Mouse (Mus musculus): ENCODE results near the gene Bnc2. TPM values are rescaled to one million over a fixed set of nuclear protein-coding genes. Genes with fewer than 3 reads are reported as not detected.
A peak's percentile ranks its signal among the peaks of the same experiment; 100 is the strongest.

Bnc2 gene
- 0.74 and 0.83 TPM in 2 replicates for polyA plus RNA-seq (2015; fragmentation: Nextera tagmentation; extraction: Ambion mirVana)

GRCm38 (mm10) chr4:84675171-84675973 is at the start of gene Bnc2:
Gene Bnc2 (minus strand): TSS chr4:84675275.
- H3K27ac ChIP-seq = no peak within 1 kb of the TSS
- no peak for ATAC-seq (ENCODE audit: low read depth)
- peak within 1 kb of the TSS; percentile 66 for H3K4me2 ChIP-seq
- under 1% methylated on average over 66 of the region's 80 CpGs for WGBS (ENCODE audit: insufficient replicate concordance)
- no peak for DNase-seq
- H3K9ac ChIP-seq = peak within 1 kb of the TSS; percentile 33; the same call in 1 of the 2 replicates
- H3K4me3 ChIP-seq (replicated peaks) = peak within 1 kb of the TSS; percentile 53
- H3K27me3 ChIP-seq = peaks cover 80% of the 10 kb centered on the region
- no peaks in the 10 kb centered on the region for H3K9me3 ChIP-seq (replicated peaks)
- H3K4me1 ChIP-seq (replicated peaks) = no peaks in the 10 kb centered on the region
- H3K36me3 ChIP-seq = no peaks in the 10 kb centered on the region

- no peak for DNase-seq
- no peak for ATAC-seq (ENCODE audit: low read depth)
- no peaks in the 10 kb centered on the region for H3K4me1 ChIP-seq (replicated peaks)
- no peak overlapping the region for H3K4me2 ChIP-seq
- no peaks in the 10 kb centered on the region for H3K27me3 ChIP-seq
- no peak overlapping the region for H3K27ac ChIP-seq
- no peak overlapping the region for H3K4me3 ChIP-seq (replicated peaks)
- no peaks in the 10 kb centered on the region for H3K36me3 ChIP-seq
- H3K9me3 ChIP-seq (replicated peaks) = no peaks in the 10 kb centered on the region
- WGBS (ENCODE audit: insufficient replicate concordance) = 51% methylated on average over 5 of the region's 5 CpGs
- H3K9ac ChIP-seq = no peak overlapping the region
Measured at GRCm38 (mm10) chr4:84707961-84708360, 32.9 kb upstream of the Bnc2 start.

- ATAC-seq (ENCODE audit: low read depth) = no peak
- DNase-seq = no peak
- H3K4me1 ChIP-seq (replicated peaks) = no peaks in the 10 kb centered on the region
- H3K4me2 ChIP-seq = no peak overlapping the region
- H3K27me3 ChIP-seq = no peaks in the 10 kb centered on the region
- no peak overlapping the region for H3K9ac ChIP-seq
- 31% methylated on average over 10 of the region's 10 CpGs for WGBS (ENCODE audit: insufficient replicate concordance)
- H3K9me3 ChIP-seq (replicated peaks) = no peaks in the 10 kb centered on the region
- no peak overlapping the region for H3K4me3 ChIP-seq (replicated peaks)
- H3K36me3 ChIP-seq = no peaks in the 10 kb centered on the region
- no peak overlapping the region for H3K27ac ChIP-seq
Measured at GRCm38 (mm10) chr4:84685521-84686366, 10.7 kb upstream of the Bnc2 start.

- 60% methylated on average over 4 of the region's 4 CpGs for WGBS (ENCODE audit: insufficient replicate concordance)
- H3K4me2 ChIP-seq = no peak overlapping the region
- no peak overlapping the region for H3K9ac ChIP-seq
- ATAC-seq (ENCODE audit: low read depth) (no peak), DNase-seq (no peak)
- H3K4me1 ChIP-seq (replicated peaks) = no peaks in the 10 kb centered on the region
- H3K9me3 ChIP-seq (replicated peaks) = no peaks in the 10 kb centered on the region
- no peaks in the 10 kb centered on the region for H3K27me3 ChIP-seq
- H3K4me3 ChIP-seq (replicated peaks) = no peak overlapping the region
- no peaks in the 10 kb centered on the region for H3K36me3 ChIP-seq
- no peak overlapping the region for H3K27ac ChIP-seq
Measured at GRCm38 (mm10) chr4:84685009-84685408, 9.9 kb upstream of the Bnc2 start.

- ATAC-seq (ENCODE audit: low read depth) = no peak
- peak overlapping the region; percentile 53 for H3K4me3 ChIP-seq (replicated peaks)
- H3K36me3 ChIP-seq = no peaks in the 10 kb centered on the region
- peak overlapping the region; percentile 66 for H3K4me2 ChIP-seq
- under 1% methylated on average over 19 of the region's 19 CpGs for WGBS (ENCODE audit: insufficient replicate concordance)
- no peak overlapping the region for H3K9ac ChIP-seq
- no peak overlapping the region for H3K27ac ChIP-seq
- DNase-seq = no peak
- peaks cover 76% of the 10 kb centered on the region for H3K27me3 ChIP-seq
- H3K9me3 ChIP-seq (replicated peaks) = no peaks in the 10 kb centered on the region
- H3K4me1 ChIP-seq (replicated peaks) = no peaks in the 10 kb centered on the region
Measured at GRCm38 (mm10) chr4:84675974-84676315, 870 bp upstream of the Bnc2 start.

- Histone ChIP-seq H3K36me3 (no peaks in the 10 kb centered on the region), H3K9ac (peak overlapping the region; percentile 33; the same call in 1 of the 2 replicates), H3K4me2 (peak overlapping the region; percentile 66), H3K4me3 (replicated peaks) (peak overlapping the region; percentile 53), H3K4me1 (replicated peaks) (no peaks in the 10 kb centered on the region), H3K9me3 (replicated peaks) (no peaks in the 10 kb centered on the region), H3K27me3 (peaks cover 80% of the 10 kb centered on the region), H3K27ac (no peak overlapping the region)
- 1% methylated on average over 68 of the region's 104 CpGs for WGBS (ENCODE audit: insufficient replicate concordance)
- no peak for ATAC-seq (ENCODE audit: low read depth)
- DNase-seq = no peak
Measured at GRCm38 (mm10) chr4:84674318-84675170, 531 bp downstream of the Bnc2 start.

- no peaks in the 10 kb centered on the region for H3K36me3 ChIP-seq
- peak overlapping the region; percentile 66; the same call in 1 of the 2 replicates for H3K4me2 ChIP-seq
- H3K4me3 ChIP-seq (replicated peaks) = peak overlapping the region; percentile 53
- WGBS (ENCODE audit: insufficient replicate concordance) = 16% methylated on average over 10 of the region's 10 CpGs
- H3K27ac ChIP-seq = no peak overlapping the region
- no peaks in the 10 kb centered on the region for H3K4me1 ChIP-seq (replicated peaks)
- DNase-seq = no peak
- H3K9me3 ChIP-seq (replicated peaks) = no peaks in the 10 kb centered on the region
- ATAC-seq (ENCODE audit: low read depth) = no peak
- peaks cover 75% of the 10 kb centered on the region for H3K27me3 ChIP-seq
- H3K9ac ChIP-seq = no peak overlapping the region
Measured at GRCm38 (mm10) chr4:84673681-84674307, 1.3 kb downstream of the Bnc2 start.

GRCm38 (mm10) chr4:84672181-84672791 is 2.8 kb downstream of the Bnc2 start:
- Histone ChIP-seq H3K36me3 (no peaks in the 10 kb centered on the region), H3K9me3 (replicated peaks) (no peaks in the 10 kb centered on the region), H3K4me3 (replicated peaks) (no peak overlapping the region), H3K4me1 (replicated peaks) (no peaks in the 10 kb centered on the region), H3K4me2 (no peak overlapping the region), H3K27ac (no peak overlapping the region), H3K9ac (no peak overlapping the region), H3K27me3 (peaks cover 64% of the 10 kb centered on the region)
- ATAC-seq (ENCODE audit: low read depth) (no peak), DNase-seq (no peak)
- WGBS (ENCODE audit: insufficient replicate concordance) = 22% methylated on average over 14 of the region's 14 CpGs

- H3K4me1 ChIP-seq (replicated peaks) = no peaks in the 10 kb centered on the region
- no peak overlapping the region for H3K4me3 ChIP-seq (replicated peaks)
- H3K36me3 ChIP-seq = no peaks in the 10 kb centered on the region
- H3K27me3 ChIP-seq = peaks cover 51% of the 10 kb centered on the region
- ATAC-seq (ENCODE audit: low read depth) (no peak), DNase-seq (no peak)
- H3K9me3 ChIP-seq (replicated peaks) = no peaks in the 10 kb centered on the region
- H3K9ac ChIP-seq = no peak overlapping the region
- no peak overlapping the region for H3K27ac ChIP-seq
- H3K4me2 ChIP-seq = no peak overlapping the region
- 13% methylated on average over 1 of the region's 1 CpGs for WGBS (ENCODE audit: insufficient replicate concordance)
Measured at GRCm38 (mm10) chr4:84670996-84671395, 4.1 kb downstream of the Bnc2 start.

GRCm38 (mm10) chr4:84669650-84670049 is 5.4 kb downstream of the Bnc2 start:
- Histone ChIP-seq H3K9ac (no peak overlapping the region), H3K27ac (no peak overlapping the region)
- no peak for DNase-seq

More at GRCm38 (mm10) chr4:84669650-84670049, 5.4 kb downstream of the Bnc2 start:
- no peak for ATAC-seq (ENCODE audit: low read depth)
- peaks cover 37% of the 10 kb centered on the region for H3K27me3 ChIP-seq
- H3K4me2 ChIP-seq = no peak overlapping the region
- H3K9me3 ChIP-seq (replicated peaks) = no peaks in the 10 kb centered on the region
- H3K36me3 ChIP-seq = no peaks in the 10 kb centered on the region
- H3K4me1 ChIP-seq (replicated peaks) = no peaks in the 10 kb centered on the region
- H3K4me3 ChIP-seq (replicated peaks) = no peak overlapping the region
- 59% methylated on average over 5 of the region's 5 CpGs for WGBS (ENCODE audit: insufficient replicate concordance)
